8 mouse cellular contexts compared by ENCODE assay signal in genomic region chr6:51216472-51216871, GRCm38 (mm10).
DNase-seq lines count a peak whose midpoint lies in the region; ATAC-seq and TF ChIP-seq lines count a peak whose summit lies in the region.

No protein-coding gene starts in this region.

- DNase-seq in right cerebral cortex, postnatal 10 days (ENCODE audit: low spot score in 2 of 2) = peak; percentile 65 to 68
- DNase-seq in right cerebral cortex, postnatal 36 days (ENCODE audit: low spot score in 2 of 2) = no peak
- peak; percentile 67 to 72 for DNase-seq in cerebellum, postnatal 14 days
- DNase-seq in heart, postnatal 14 days = peak; percentile 85 to 90
- peak; percentile 93 for DNase-seq in lung, embryonic 14.5 days
- DNase-seq in urinary bladder, postnatal 4 days (ENCODE audit: low spot score in 2 of 2) = peak; percentile 74 to 81
- DNase-seq in forebrain, embryonic 11.5 days (ENCODE audit: low spot score) = no peak

- no peak overlapping the region for H3K9ac ChIP-seq in lung, embryonic 14.5 days
- no peak overlapping the region for H3K9ac ChIP-seq in forebrain, embryonic 11.5 days (ENCODE audit: low read length)
- no peak overlapping the region for H3K9ac ChIP-seq in midbrain, embryonic 15.5 days

- no peak overlapping the region for H3K4me2 ChIP-seq in lung, embryonic 14.5 days
- H3K4me2 ChIP-seq in forebrain, embryonic 11.5 days (ENCODE audit: low read depth, low read length, severe bottlenecking) = no peak overlapping the region
- H3K4me2 ChIP-seq in midbrain, embryonic 15.5 days = no peak overlapping the region

- intact Hi-C loops in heart, postnatal 14 days (cut with DNase I) = loop anchor here (5.0 kb wide), 1 partner anchor 51 kb away; no protein-coding TSS in a partner anchor

- no peak overlapping the region for H3K4me3 ChIP-seq in lung, embryonic 14.5 days (ENCODE audit: low read depth, low read length)
- H3K4me3 ChIP-seq in forebrain, embryonic 11.5 days (ENCODE audit: low read depth, low read length) = no peak overlapping the region
- no peak overlapping the region for H3K4me3 ChIP-seq in midbrain, embryonic 15.5 days

- H3K36me3 ChIP-seq in lung, embryonic 14.5 days (ENCODE audit: insufficient read depth) = no peaks in the 10 kb centered on the region
- no peaks in the 10 kb centered on the region for H3K36me3 ChIP-seq in forebrain, embryonic 11.5 days (ENCODE audit: control insufficient read depth, insufficient read depth, low read length)
- no peaks in the 10 kb centered on the region for H3K36me3 ChIP-seq in midbrain, embryonic 15.5 days (replicated peaks)

- TF ChIP-seq CTCF in lung, embryonic 14.5 days (IDR thresholded peaks at IDR 0.05; ENCODE audit: low read depth) = no peak

- H3K9me3 ChIP-seq in lung, embryonic 14.5 days (ENCODE audit: low read depth, low read length) = no peaks in the 10 kb centered on the region
- H3K9me3 ChIP-seq in forebrain, embryonic 11.5 days (ENCODE audit: control insufficient read depth, low read length) = no peaks in the 10 kb centered on the region
- H3K9me3 ChIP-seq in midbrain, embryonic 15.5 days = no peaks in the 10 kb centered on the region

- ATAC-seq in lung, embryonic 14.5 days (ENCODE audit: insufficient read depth) = peak; percentile 70
- ATAC-seq in forebrain, embryonic 11.5 days (replicated peaks; ENCODE audit: low FRiP score) = no peak
- ATAC-seq in midbrain, embryonic 15.5 days (replicated peaks) = no peak

- no peaks in the 10 kb centered on the region for H3K27me3 ChIP-seq in lung, embryonic 14.5 days (ENCODE audit: insufficient read depth, low read length)
- no peaks in the 10 kb centered on the region; the same call in 1 of the 2 replicates for H3K27me3 ChIP-seq in forebrain, embryonic 11.5 days (ENCODE audit: control insufficient read depth, insufficient read depth, low read length)
- no peaks in the 10 kb centered on the region for H3K27me3 ChIP-seq in midbrain, embryonic 15.5 days (replicated peaks)

- H3K4me1 ChIP-seq in lung, embryonic 14.5 days (ENCODE audit: insufficient read depth) = peaks cover 14% of the 10 kb centered on the region; the same call in 1 of the 2 replicates
- H3K4me1 ChIP-seq in forebrain, embryonic 11.5 days (replicated peaks; ENCODE audit: control insufficient read depth, insufficient read depth, low read length) = no peaks in the 10 kb centered on the region
- H3K4me1 ChIP-seq in midbrain, embryonic 15.5 days = no peaks in the 10 kb centered on the region

- 25% methylated on average over 8 of the region's 8 CpGs for WGBS in lung, embryonic 14.5 days
- WGBS in forebrain, embryonic 11.5 days = 82% methylated on average over 8 of the region's 8 CpGs
- WGBS in midbrain, embryonic 15.5 days = 40% methylated on average over 8 of the region's 8 CpGs

- H3K27ac ChIP-seq in lung, embryonic 14.5 days (ENCODE audit: low read depth) = no peak overlapping the region
- no peak overlapping the region for H3K27ac ChIP-seq in forebrain, embryonic 11.5 days (ENCODE audit: low read depth, low read length)
- H3K27ac ChIP-seq in midbrain, embryonic 15.5 days = no peak overlapping the region

Comparison
In these comparisons a context has a peak if more than half of its experiments do, and no peak if none do; other contexts are left out.
1. DNase-seq: peak in right cerebral cortex, postnatal 10 days (2 of 2), cerebellum, postnatal 14 days (2 of 2), heart, postnatal 14 days (2 of 2), lung, embryonic 14.5 days (single experiment) and urinary bladder, postnatal 4 days (2 of 2); none in right cerebral cortex, postnatal 36 days (0 of 2) and forebrain, embryonic 11.5 days (single experiment).